Mouse (Mus musculus) bone marrow, adult 2 months (tissue): Measurements from ENCODE around the gene Smyd3.

Experiments
- CTCF ChIP-seq: fragments of 200-500 bp; IDR thresholded peaks from 2 replicates; pipeline ENCODE4 v1.5.1; 2011; ENCODE audit warnings: low read length, control low read depth; ENCODE audit not compliant: control insufficient read depth, insufficient read depth
- POLR2A ChIP-seq: fragments of 200-500 bp; IDR thresholded peaks from 2 replicates; pipeline ENCODE4 v1.6.1; 2011; ENCODE audit warnings: low read depth, mild to moderate bottlenecking, control low read depth, low read length, borderline replicate concordance; ENCODE audit not compliant: control insufficient read depth

DNA sequence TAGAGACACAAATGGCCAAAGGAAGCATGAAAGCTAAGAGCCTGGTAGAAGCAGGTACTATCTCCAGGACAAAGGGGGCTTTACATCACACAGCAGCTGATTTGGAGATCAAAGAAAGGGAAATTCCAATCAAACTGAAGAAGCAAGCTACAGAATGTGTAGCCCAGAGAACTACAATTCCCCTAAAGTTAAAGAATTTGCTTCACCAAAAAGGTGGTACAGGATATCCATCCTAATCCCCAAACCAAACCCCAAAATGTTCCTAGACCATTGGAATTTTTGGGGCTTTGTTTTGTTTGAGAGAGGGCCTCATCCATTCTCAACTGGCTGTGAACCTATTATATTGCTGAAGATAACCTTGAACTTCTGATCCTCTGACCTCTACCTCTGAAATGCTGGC, 245.5 kb downstream of the Smyd3 start:
- TF ChIP-seq CTCF (no peak), POLR2A (no peak)
